Mouse (Mus musculus): ENCODE results near the gene Fpr-rs3. TPM values are rescaled to one million over a fixed set of nuclear protein-coding genes. Genes with fewer than 3 reads are reported as not detected.

Gene Fpr-rs3
- total RNA-seq (2014; rRNA removed) (not detected in 2 replicates), polyA plus RNA-seq (2012; rRNA removed) (not detected in 2 replicates)

DNA sequence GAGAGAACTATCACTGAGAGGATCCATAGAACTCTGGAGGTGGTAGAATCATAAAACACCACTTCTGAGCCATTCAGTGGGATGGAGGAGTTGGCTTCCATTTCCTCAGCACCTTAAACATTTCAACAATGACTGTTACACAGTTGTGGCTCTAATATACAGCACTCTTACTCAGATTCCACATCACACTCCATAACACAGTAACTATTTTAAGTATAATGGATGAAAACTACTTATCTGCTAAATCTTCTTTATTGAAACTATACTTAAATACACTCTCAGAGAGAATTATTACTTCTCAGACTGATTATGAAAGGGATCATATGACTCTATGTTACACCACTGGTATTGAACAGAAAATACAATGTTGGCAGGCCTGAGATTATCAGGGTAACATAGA, at the start of gene Fpr-rs3:
Gene Fpr-rs3 (minus strand): TSS at position 101 of the 400 bp plus-strand sequence.
- H3K27me3 ChIP-seq (ENCODE audit: control insufficient read depth, insufficient read depth, low read length): no peaks in the 10 kb centered on the region
- H3K79me2 ChIP-seq (ENCODE audit: control insufficient read depth, insufficient read depth, low read length): no peaks in the 10 kb centered on the region
- H3K4me1 ChIP-seq (ENCODE audit: control insufficient read depth, insufficient read depth, low read length): no peaks in the 10 kb centered on the region
- TF ChIP-seq POLR2A (IDR thresholded peaks at IDR 0.05; ENCODE audit: extremely low read depth, insufficient read depth, low read length) (no peak), CTCF (IDR thresholded peaks at IDR 0.05; ENCODE audit: low read depth, low read length) (no peak)
- H3K4me3 ChIP-seq (ENCODE audit: insufficient read depth, low read depth, low read length): no peak within 1 kb of the TSS
- no peak within 1 kb of the TSS for H3K9ac ChIP-seq (ENCODE audit: low read depth, low read length)
- DNase-seq (ENCODE audit: extremely low read depth, low read depth, low spot score): no peak
- H3K27ac ChIP-seq (replicated peaks; ENCODE audit: insufficient read depth, low read depth, low read length): no peak within 1 kb of the TSS
- no peaks in the 10 kb centered on the region for H3K36me3 ChIP-seq (ENCODE audit: control insufficient read depth, insufficient read depth, low read length)

DNA sequence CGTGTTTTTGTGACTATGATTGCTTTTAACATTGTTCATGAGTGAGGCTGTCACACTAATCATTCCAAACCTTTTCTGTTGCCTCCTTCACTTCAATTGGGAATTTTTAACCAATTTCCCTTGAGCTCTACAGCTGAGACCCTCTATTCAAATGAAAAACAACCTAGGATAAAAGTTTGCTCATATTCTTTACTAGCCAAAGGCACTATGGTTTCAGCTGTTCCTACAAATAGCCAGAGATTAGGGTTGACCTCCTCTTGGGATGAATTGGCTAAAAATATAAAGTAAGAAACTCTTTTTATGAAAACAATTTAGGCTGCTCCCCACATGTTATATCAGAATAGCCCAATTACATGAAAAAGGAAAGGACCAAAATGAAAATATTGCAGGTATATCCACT, 28.4 kb downstream of the Fpr-rs3 start, which contains the start of gene Vmn2r110:
Gene Vmn2r110 (minus strand): TSS at position 101 of the 400 bp plus-strand sequence.
- no peak within 1 kb of the TSS for H3K4me3 ChIP-seq (ENCODE audit: insufficient read depth, low read depth, low read length)
- no peaks in the 10 kb centered on the region for H3K27me3 ChIP-seq (ENCODE audit: control insufficient read depth, insufficient read depth, low read length)
- no peak for TF ChIP-seq POLR2A (IDR thresholded peaks at IDR 0.05; ENCODE audit: extremely low read depth, insufficient read depth, low read length)
- TF ChIP-seq CTCF (IDR thresholded peaks at IDR 0.05; ENCODE audit: low read depth, low read length): no peak
- no peak within 1 kb of the TSS for H3K27ac ChIP-seq (replicated peaks; ENCODE audit: insufficient read depth, low read depth, low read length)
- H3K4me1 ChIP-seq (ENCODE audit: control insufficient read depth, insufficient read depth, low read length): no peaks in the 10 kb centered on the region
- no peak for DNase-seq (ENCODE audit: extremely low read depth, low read depth, low spot score)
- H3K79me2 ChIP-seq (ENCODE audit: control insufficient read depth, insufficient read depth, low read length): no peaks in the 10 kb centered on the region
- 26% methylated on average over 1 of the region's 1 CpGs for WGBS
- no peak within 1 kb of the TSS for H3K9ac ChIP-seq (ENCODE audit: low read depth, low read length)
- H3K36me3 ChIP-seq (ENCODE audit: control insufficient read depth, insufficient read depth, low read length): no peaks in the 10 kb centered on the region

Other genes starting within 250 kb of the Fpr-rs3 start
- gene Vmn1r224, start 210.7 kb downstream of the Fpr-rs3 start, total RNA-seq (2014; rRNA removed): not detected in 2 replicates
- not detected in 2 replicates for gene Vmn1r224, start 210.7 kb downstream of the Fpr-rs3 start, polyA plus RNA-seq (2012; rRNA removed)
- gene Vmn2r108, start 143.5 kb downstream of the Fpr-rs3 start, total RNA-seq (2014; rRNA removed): not detected in 2 replicates
- gene Vmn2r108, start 143.5 kb downstream of the Fpr-rs3 start, polyA plus RNA-seq (2012; rRNA removed): not detected in 2 replicates
- not detected in 2 replicates for gene Vmn1r225, start 126.7 kb downstream of the Fpr-rs3 start, total RNA-seq (2014; rRNA removed)
- gene Vmn1r225, start 126.7 kb downstream of the Fpr-rs3 start, polyA plus RNA-seq (2012; rRNA removed): not detected in 2 replicates
- not detected in 2 replicates for gene Vmn2r109, start 60.1 kb downstream of the Fpr-rs3 start, total RNA-seq (2014; rRNA removed)
- not detected in 2 replicates for gene Vmn2r109, start 60.1 kb downstream of the Fpr-rs3 start, polyA plus RNA-seq (2012; rRNA removed)
- not detected in 2 replicates for gene Vmn2r110, start 28.5 kb downstream of the Fpr-rs3 start, total RNA-seq (2014; rRNA removed)
- not detected in 2 replicates for gene Vmn2r110, start 28.5 kb downstream of the Fpr-rs3 start, polyA plus RNA-seq (2012; rRNA removed)
- gene Vmn1r226, start 58.0 kb upstream of the Fpr-rs3 start, total RNA-seq (2014; rRNA removed): not detected in 2 replicates
- not detected in 2 replicates for gene Vmn1r226, start 58.0 kb upstream of the Fpr-rs3 start, polyA plus RNA-seq (2012; rRNA removed)
- gene Vmn1r227, start 105.0 kb upstream of the Fpr-rs3 start, total RNA-seq (2014; rRNA removed): not detected in 2 replicates
- gene Vmn1r227, start 105.0 kb upstream of the Fpr-rs3 start, polyA plus RNA-seq (2012; rRNA removed): not detected in 2 replicates
- not detected in 2 replicates for gene Vmn1r228, start 161.3 kb upstream of the Fpr-rs3 start, total RNA-seq (2014; rRNA removed)
- not detected in 2 replicates for gene Vmn1r228, start 161.3 kb upstream of the Fpr-rs3 start, polyA plus RNA-seq (2012; rRNA removed)
- not detected in 2 replicates for gene Vmn1r229, start 186.7 kb upstream of the Fpr-rs3 start, total RNA-seq (2014; rRNA removed)
- gene Vmn1r229, start 186.7 kb upstream of the Fpr-rs3 start, polyA plus RNA-seq (2012; rRNA removed): not detected in 2 replicates
- gene Vmn1r230, start 215.6 kb upstream of the Fpr-rs3 start, total RNA-seq (2014; rRNA removed): not detected in 2 replicates
- gene Vmn1r230, start 215.6 kb upstream of the Fpr-rs3 start, polyA plus RNA-seq (2012; rRNA removed): not detected in 2 replicates

Data from liver, adult 2 months (tissue).